Mouse (Mus musculus): ENCODE results near the gene Tlx3. TPM values are rescaled to one million over a fixed set of nuclear protein-coding genes. Genes with fewer than 3 reads are reported as not detected.

The Tlx3 gene
- polyA plus RNA-seq, 1 experiment from 2014 or later, result 0.32 TPM

GRCm38 (mm10) chr11:33170489-33170888 is 32.9 kb downstream of the Tlx3 start:
- POLR2A ChIA-PET, result no interaction called here
- CTCF ChIA-PET, result interaction anchor here (1.0 to 1.5 kb wide), 2 partner anchors 123 to 126 kb away, joined by 3 to 5 read pairs; no protein-coding TSS in a partner anchor
- in situ Hi-C loops (cut with MboI; ENCODE audit: low pct_unique_long_range_greater_than_20kb), result no loop called here
- TF ChIP-seq CTCF (IDR thresholded peaks at IDR 0.05), result peak; percentile 84
- ATAC-seq (no peak), DNase-seq (ENCODE audit: low read depth, low spot score) (no peak)
- H3K27me3 ChIP-seq, result peaks cover 49% of the 10 kb centered on the region

- peak; percentile 96 for DNase-seq (ENCODE audit: low read depth, low spot score)
- CTCF ChIA-PET, result interaction anchor here (1.0 kb wide), 1 partner anchor 14 kb away, joined by 3 read pairs; no protein-coding TSS in a partner anchor
- in situ Hi-C loops (cut with MboI; ENCODE audit: low pct_unique_long_range_greater_than_20kb), result no loop called here
- no peak for TF ChIP-seq CTCF (IDR thresholded peaks at IDR 0.05)
- H3K27me3 ChIP-seq, result peaks cover 12% of the 10 kb centered on the region
- POLR2A ChIA-PET, result interaction anchor here (0.7 kb wide), 1 partner anchor 349 kb away, joined by 3 read pairs; no protein-coding TSS in a partner anchor
- peak; percentile 91 for ATAC-seq
Measured at GRCm38 (mm10) chr11:33162998-33163506, 40.3 kb downstream of the Tlx3 start, which contains the start of gene Npm1. Npm1 (minus strand) TSS chr11:33163206.

- ChIA-PET CTCF (no interaction called here), POLR2A (no interaction called here)
- DNase-seq (ENCODE audit: low read depth, low spot score) (no peak), ATAC-seq (peak; percentile 46)
- in situ Hi-C loops (cut with MboI; ENCODE audit: low pct_unique_long_range_greater_than_20kb), result no loop called here
- TF ChIP-seq CTCF (IDR thresholded peaks at IDR 0.05), result no peak
- peaks cover 6% of the 10 kb centered on the region for H3K27me3 ChIP-seq
Measured at GRCm38 (mm10) chr11:33162211-33162997, 41.0 kb downstream of the Tlx3 start.

GRCm38 (mm10) chr11:33159741-33160140 is 43.6 kb downstream of the Tlx3 start:
- in situ Hi-C loops (cut with MboI; ENCODE audit: low pct_unique_long_range_greater_than_20kb), result no loop called here
- DNase-seq (ENCODE audit: low read depth, low spot score), result no peak
- TF ChIP-seq CTCF (IDR thresholded peaks at IDR 0.05), result no peak
- ChIA-PET POLR2A (no interaction called here), CTCF (no interaction called here)
- ATAC-seq, result no peak
- no peaks in the 10 kb centered on the region for H3K27me3 ChIP-seq

GRCm38 (mm10) chr11:33157453-33158196 is 45.8 kb downstream of the Tlx3 start:
- in situ Hi-C loops (cut with MboI; ENCODE audit: low pct_unique_long_range_greater_than_20kb), result no loop called here
- ChIA-PET CTCF (interaction anchor here (0.9 kb wide), 1 partner anchor 9 kb away, joined by 3 read pairs; no protein-coding TSS in a partner anchor), POLR2A (no interaction called here)
- no peak for ATAC-seq
- no peak for DNase-seq (ENCODE audit: low read depth, low spot score)
- H3K27me3 ChIP-seq, result no peaks in the 10 kb centered on the region
- TF ChIP-seq CTCF (IDR thresholded peaks at IDR 0.05), result no peak

GRCm38 (mm10) chr11:33156436-33157015 is 46.9 kb downstream of the Tlx3 start:
- DNase-seq (ENCODE audit: low read depth, low spot score), result no peak
- TF ChIP-seq CTCF (IDR thresholded peaks at IDR 0.05), result no peak
- ChIA-PET CTCF (no interaction called here), POLR2A (no interaction called here)
- H3K27me3 ChIP-seq, result no peaks in the 10 kb centered on the region
- in situ Hi-C loops (cut with MboI; ENCODE audit: low pct_unique_long_range_greater_than_20kb), result no loop called here
- no peak for ATAC-seq

GRCm38 (mm10) chr11:33154459-33154858 is 48.9 kb downstream of the Tlx3 start:
- in situ Hi-C loops (cut with MboI; ENCODE audit: low pct_unique_long_range_greater_than_20kb), result no loop called here

GRCm38 (mm10) chr11:33152997-33153396 is 50.4 kb downstream of the Tlx3 start:
- TF ChIP-seq CTCF (IDR thresholded peaks at IDR 0.05), result no peak
- no peaks in the 10 kb centered on the region for H3K27me3 ChIP-seq
- ATAC-seq, result no peak
- POLR2A ChIA-PET, result interaction anchor here (0.7 kb wide), 1 partner anchor 382 kb away, joined by 4 read pairs; no protein-coding TSS in a partner anchor
- DNase-seq (ENCODE audit: low read depth, low spot score), result no peak
- in situ Hi-C loops (cut with MboI; ENCODE audit: low pct_unique_long_range_greater_than_20kb), result no loop called here
- CTCF ChIA-PET, result interaction anchor here (0.7 to 1.0 kb wide), 2 partner anchors 10 to 41 kb away, joined by 3 read pairs; no protein-coding TSS in a partner anchor

More at GRCm38 (mm10) chr11:33154459-33154858, 48.9 kb downstream of the Tlx3 start:
- ChIA-PET POLR2A (no interaction called here), CTCF (no interaction called here)
- no peak for ATAC-seq
- no peak for DNase-seq (ENCODE audit: low read depth, low spot score)
- no peak for TF ChIP-seq CTCF (IDR thresholded peaks at IDR 0.05)
- no peaks in the 10 kb centered on the region for H3K27me3 ChIP-seq

GRCm38 (mm10) chr11:33151780-33152145 is 51.6 kb downstream of the Tlx3 start:
- ChIA-PET CTCF (no interaction called here), POLR2A (no interaction called here)
- no peaks in the 10 kb centered on the region for H3K27me3 ChIP-seq
- ATAC-seq (no peak), DNase-seq (ENCODE audit: low read depth, low spot score) (no peak)
- TF ChIP-seq CTCF (IDR thresholded peaks at IDR 0.05), result no peak
- in situ Hi-C loops (cut with MboI; ENCODE audit: low pct_unique_long_range_greater_than_20kb), result no loop called here

GRCm38 (mm10) chr11:33151128-33151779 is 52.1 kb downstream of the Tlx3 start:
- no peak for ATAC-seq
- in situ Hi-C loops (cut with MboI; ENCODE audit: low pct_unique_long_range_greater_than_20kb), result no loop called here
- TF ChIP-seq CTCF (IDR thresholded peaks at IDR 0.05), result no peak
- ChIA-PET CTCF (no interaction called here), POLR2A (interaction anchor here (0.7 kb wide), 1 partner anchor 1164 kb away, joined by 7 read pairs; no protein-coding TSS in a partner anchor)
- no peak for DNase-seq (ENCODE audit: low read depth, low spot score)
- H3K27me3 ChIP-seq, result no peaks in the 10 kb centered on the region

Other genes starting within 250 kb of the Tlx3 start
- gene Fgf18, start 56.2 kb downstream of the Tlx3 start, polyA plus RNA-seq (2021), result 4.3 TPM
- gene Npm1, start 40.4 kb downstream of the Tlx3 start, polyA plus RNA-seq (2021), result 908 TPM
- gene Gm12117, start 73.1 kb upstream of the Tlx3 start, polyA plus RNA-seq (2021), result not detected